Mouse (Mus musculus): ENCODE data around the gene Nav2. TPM values are rescaled to one million over a fixed set of nuclear protein-coding genes. Genes with fewer than 3 reads are reported as not detected.

The Nav2 gene
- 7.2 and 8.3 TPM in 2 replicates for polyA plus RNA-seq (2016; fragmentation: Nextera tagmentation; extraction: Ambion mirVana)

DNA sequence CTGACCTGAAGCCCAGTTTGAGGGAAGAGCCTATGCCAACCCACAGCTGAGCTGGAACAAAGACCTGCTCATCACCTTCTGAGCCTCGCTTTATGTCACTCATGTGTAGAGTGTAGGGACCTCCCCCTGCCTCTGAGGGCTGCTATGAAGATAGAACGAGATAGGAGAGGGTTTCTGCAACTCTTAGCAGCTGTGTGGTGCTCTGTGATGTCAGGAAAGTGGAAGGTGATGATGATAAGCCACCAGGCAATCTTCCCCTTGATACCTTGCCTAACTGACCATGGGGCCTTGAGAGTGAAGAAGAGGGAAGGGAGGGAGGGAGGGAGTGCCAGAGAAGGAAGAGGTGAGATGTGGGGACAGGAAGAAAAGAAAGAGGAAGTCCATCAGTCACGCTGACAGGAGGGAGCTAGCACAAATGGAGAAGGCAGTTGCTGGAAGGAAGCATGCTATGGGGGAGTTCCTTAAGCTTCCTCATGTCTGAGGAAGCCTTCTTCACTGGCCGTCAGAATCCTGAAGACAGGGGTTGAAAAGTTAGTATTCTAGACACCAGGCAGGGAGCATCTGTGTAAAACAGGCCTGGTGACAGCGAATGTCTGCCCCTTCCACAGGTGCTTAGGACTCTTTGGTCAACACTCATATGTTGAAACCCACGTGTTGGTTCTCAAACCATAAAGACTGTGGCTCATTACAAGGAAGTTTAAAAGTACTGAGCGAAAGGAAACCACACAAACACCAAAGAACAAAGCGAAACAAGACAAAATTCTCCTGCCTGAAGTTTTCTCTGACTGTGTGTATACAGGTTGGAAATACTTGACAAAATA lies at the start of gene Nav2:
Gene Nav2, plus strand, starts transcription at position 196 of the 821 bp plus-strand sequence.
- Histone ChIP-seq H3K27ac (no peak within 1 kb of the TSS), H3K9me3 (replicated peaks) (no peaks in the 10 kb centered on the region), H3K36me3 (no peaks in the 10 kb centered on the region), H3K4me1 (0 out of 2 replicates have a peak, but pooled peaks cover 3% of the 10 kb centered on the region), H3K27me3 (ENCODE audit: low read depth, poor library complexity, severe bottlenecking) (no peaks in the 10 kb centered on the region), H3K4me3 (no peak within 1 kb of the TSS)
- no peak for DNase-seq (ENCODE audit: low spot score)
- WGBS: 67% methylated on average over 8 of the region's 8 CpGs

DNA sequence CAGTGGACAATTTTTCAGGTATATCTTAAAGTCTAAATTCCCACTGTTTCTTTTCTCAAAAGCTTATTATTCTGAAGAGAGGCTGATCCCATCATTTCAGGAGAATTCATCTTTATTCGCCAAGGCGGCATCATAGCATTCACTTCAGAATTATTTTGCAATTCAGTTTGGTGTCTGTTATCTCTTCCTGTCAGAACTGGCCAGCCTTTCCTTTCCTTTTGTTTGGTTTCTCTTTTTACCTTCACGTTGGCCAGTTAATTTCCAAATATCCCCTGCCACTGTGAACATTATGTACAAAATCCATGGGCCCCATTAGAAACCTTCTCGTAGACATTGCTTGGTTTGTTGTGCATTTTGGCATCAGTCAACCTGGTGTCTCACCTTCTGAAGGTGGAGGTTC lies 49.2 kb upstream of the Nav2 start:
- no peaks in the 10 kb centered on the region for H3K9me3 ChIP-seq (replicated peaks)
- peaks cover 5% of the 10 kb centered on the region; the same call in 1 of the 2 replicates for H3K36me3 ChIP-seq
- H3K4me3 ChIP-seq: no peak overlapping the region

GRCm38 (mm10) chr7:48860948-48861347 lies 47.6 kb upstream of the Nav2 start:
- no peak overlapping the region for H3K4me3 ChIP-seq
- H3K4me1 ChIP-seq: no peaks in the 10 kb centered on the region
- no peaks in the 10 kb centered on the region for H3K9me3 ChIP-seq (replicated peaks)
- no peak for DNase-seq (ENCODE audit: low spot score)
- no peaks in the 10 kb centered on the region for H3K27me3 ChIP-seq (ENCODE audit: low read depth, poor library complexity, severe bottlenecking)
- H3K27ac ChIP-seq: no peak overlapping the region
- H3K36me3 ChIP-seq: peaks cover 20% of the 10 kb centered on the region
- 25% methylated on average over 1 of the region's 1 CpGs for WGBS

More for the DNA sequence above, 49.2 kb upstream of the Nav2 start:
- no peaks in the 10 kb centered on the region for H3K27me3 ChIP-seq (ENCODE audit: low read depth, poor library complexity, severe bottlenecking)
- H3K27ac ChIP-seq: no peak overlapping the region
- H3K4me1 ChIP-seq: no peaks in the 10 kb centered on the region
- DNase-seq (ENCODE audit: low spot score): no peak
- 92% methylated on average over 4 of the region's 4 CpGs for WGBS

DNA sequence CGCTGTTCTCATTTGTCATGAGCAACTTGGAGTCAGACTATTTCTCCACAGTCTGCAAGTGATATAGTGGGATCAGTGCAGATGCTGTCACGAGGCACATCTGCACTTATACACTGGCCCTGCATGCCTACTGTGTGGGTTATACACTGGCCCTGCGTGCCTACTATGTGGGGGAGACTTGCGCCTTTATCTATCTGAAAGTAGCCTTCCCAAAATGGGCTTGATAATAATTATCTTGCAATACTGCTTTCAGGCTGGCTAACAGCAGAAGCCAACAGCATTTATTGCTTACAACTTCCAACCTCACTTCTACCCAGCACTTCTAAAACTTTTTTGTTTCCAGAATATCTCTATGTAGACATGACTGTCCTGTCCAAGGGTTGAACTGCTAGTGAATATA lies 46.7 kb upstream of the Nav2 start:
- Histone ChIP-seq H3K27me3 (ENCODE audit: low read depth, poor library complexity, severe bottlenecking) (no peaks in the 10 kb centered on the region), H3K9me3 (replicated peaks) (no peaks in the 10 kb centered on the region), H3K4me1 (no peaks in the 10 kb centered on the region), H3K36me3 (peaks cover 29% of the 10 kb centered on the region), H3K27ac (no peak overlapping the region), H3K4me3 (no peak overlapping the region)
- WGBS: 94% methylated on average over 4 of the region's 4 CpGs
- no peak for DNase-seq (ENCODE audit: low spot score)

- Histone ChIP-seq H3K36me3 (peaks cover 53% of the 10 kb centered on the region), H3K9me3 (replicated peaks) (no peaks in the 10 kb centered on the region), H3K4me1 (no peaks in the 10 kb centered on the region), H3K27ac (no peak overlapping the region), H3K27me3 (ENCODE audit: low read depth, poor library complexity, severe bottlenecking) (no peaks in the 10 kb centered on the region), H3K4me3 (no peak overlapping the region)
- DNase-seq (ENCODE audit: low spot score): no peak
Observed at GRCm38 (mm10) chr7:48864199-48864598, 44.3 kb upstream of the Nav2 start.

GRCm38 (mm10) chr7:48864671-48865458 lies 43.7 kb upstream of the Nav2 start:
- H3K36me3 ChIP-seq: peaks cover 60% of the 10 kb centered on the region
- H3K4me3 ChIP-seq: no peak overlapping the region
- H3K27me3 ChIP-seq (ENCODE audit: low read depth, poor library complexity, severe bottlenecking): no peaks in the 10 kb centered on the region
- no peaks in the 10 kb centered on the region for H3K9me3 ChIP-seq (replicated peaks)
- no peaks in the 10 kb centered on the region for H3K4me1 ChIP-seq
- no peak overlapping the region for H3K27ac ChIP-seq
- 92% methylated on average over 9 of the region's 9 CpGs for WGBS
- DNase-seq (ENCODE audit: low spot score): no peak

- Histone ChIP-seq H3K4me3 (no peak overlapping the region), H3K4me1 (no peaks in the 10 kb centered on the region), H3K27ac (no peak overlapping the region), H3K27me3 (ENCODE audit: low read depth, poor library complexity, severe bottlenecking) (no peaks in the 10 kb centered on the region), H3K36me3 (peaks cover 87% of the 10 kb centered on the region), H3K9me3 (replicated peaks) (no peaks in the 10 kb centered on the region)
- 95% methylated on average over 18 of the region's 18 CpGs for WGBS
- no peak for DNase-seq (ENCODE audit: low spot score)
Observed at GRCm38 (mm10) chr7:48867576-48867975, 40.9 kb upstream of the Nav2 start.

DNA sequence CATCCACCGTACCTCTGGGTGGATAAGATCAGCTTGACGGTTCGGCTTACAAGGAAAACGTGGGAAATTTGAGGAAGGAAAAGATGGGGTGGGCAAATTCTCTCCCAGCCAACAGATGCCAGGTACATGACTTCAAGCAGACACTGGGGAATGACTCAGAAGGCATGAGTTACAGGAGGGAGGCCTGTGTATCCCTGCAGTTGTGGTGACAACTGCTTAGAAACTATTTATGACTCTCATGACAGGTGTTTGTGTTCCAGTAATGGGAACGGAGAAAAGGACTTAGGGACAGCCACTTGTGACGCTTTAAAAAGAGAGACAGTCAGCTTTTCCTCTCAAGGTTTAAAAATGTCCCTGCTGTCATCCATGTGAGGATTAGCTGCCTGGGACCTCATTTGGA lies 38.4 kb upstream of the Nav2 start:
- Histone ChIP-seq H3K27me3 (ENCODE audit: low read depth, poor library complexity, severe bottlenecking) (no peaks in the 10 kb centered on the region), H3K4me1 (no peaks in the 10 kb centered on the region), H3K9me3 (replicated peaks) (no peaks in the 10 kb centered on the region), H3K36me3 (peaks cover 100% of the 10 kb centered on the region), H3K27ac (no peak overlapping the region), H3K4me3 (no peak overlapping the region)
- 90% methylated on average over 6 of the region's 6 CpGs for WGBS
- DNase-seq (ENCODE audit: low spot score): no peak

- Histone ChIP-seq H3K9me3 (replicated peaks) (no peaks in the 10 kb centered on the region), H3K27me3 (ENCODE audit: low read depth, poor library complexity, severe bottlenecking) (no peaks in the 10 kb centered on the region), H3K4me3 (no peak overlapping the region), H3K27ac (no peak overlapping the region), H3K36me3 (peaks cover 100% of the 10 kb centered on the region), H3K4me1 (no peaks in the 10 kb centered on the region)
- WGBS: 92% methylated on average over 21 of the region's 21 CpGs
- DNase-seq (ENCODE audit: low spot score): no peak
Observed at GRCm38 (mm10) chr7:48870579-48871180, 37.8 kb upstream of the Nav2 start.

- H3K27me3 ChIP-seq (ENCODE audit: low read depth, poor library complexity, severe bottlenecking): no peaks in the 10 kb centered on the region
- no peak overlapping the region for H3K27ac ChIP-seq
- H3K4me1 ChIP-seq: no peaks in the 10 kb centered on the region
- H3K36me3 ChIP-seq: peaks cover 99% of the 10 kb centered on the region
- H3K4me3 ChIP-seq: no peak overlapping the region
- no peaks in the 10 kb centered on the region for H3K9me3 ChIP-seq (replicated peaks)
- no peak for DNase-seq (ENCODE audit: low spot score)
- 92% methylated on average over 11 of the region's 11 CpGs for WGBS
Observed at GRCm38 (mm10) chr7:48871292-48871691, 37.2 kb upstream of the Nav2 start.

- Histone ChIP-seq H3K4me3 (no peak overlapping the region), H3K27me3 (ENCODE audit: low read depth, poor library complexity, severe bottlenecking) (no peaks in the 10 kb centered on the region), H3K27ac (no peak overlapping the region), H3K36me3 (peaks cover 86% of the 10 kb centered on the region), H3K4me1 (peaks cover 8% of the 10 kb centered on the region; the same call in 1 of the 2 replicates), H3K9me3 (replicated peaks) (no peaks in the 10 kb centered on the region)
- WGBS: 96% methylated on average over 14 of the region's 14 CpGs
- no peak for DNase-seq (ENCODE audit: low spot score)
Observed at GRCm38 (mm10) chr7:48875096-48875495, 33.4 kb upstream of the Nav2 start.

DNA sequence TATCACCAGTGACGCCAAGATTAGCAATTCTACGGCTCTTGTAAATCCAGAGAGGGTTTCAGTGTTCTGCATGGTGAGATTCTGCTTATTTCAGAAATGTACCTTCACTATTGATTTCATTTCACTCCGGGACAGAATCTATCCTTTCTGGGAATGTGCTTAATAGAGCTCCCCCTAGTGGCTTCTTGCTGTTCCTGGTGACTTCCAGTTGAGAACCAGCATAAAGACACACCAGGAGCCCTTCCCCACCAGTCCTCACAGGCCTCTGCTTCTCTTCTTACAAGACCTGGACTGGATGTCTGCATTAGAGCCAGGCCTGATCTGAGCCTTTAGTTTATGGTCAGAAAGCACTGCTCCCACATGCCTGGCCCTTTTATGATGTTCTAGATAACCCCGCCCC lies 32.0 kb upstream of the Nav2 start:
- H3K4me1 ChIP-seq: peaks cover 13% of the 10 kb centered on the region; the same call in 1 of the 2 replicates
- no peak overlapping the region for H3K4me3 ChIP-seq
- peak; percentile 43 for DNase-seq (ENCODE audit: low spot score)
- H3K36me3 ChIP-seq: peaks cover 71% of the 10 kb centered on the region
- WGBS: 75% methylated on average over 4 of the region's 4 CpGs
- no peak overlapping the region for H3K27ac ChIP-seq
- no peaks in the 10 kb centered on the region for H3K9me3 ChIP-seq (replicated peaks)
- H3K27me3 ChIP-seq (ENCODE audit: low read depth, poor library complexity, severe bottlenecking): no peaks in the 10 kb centered on the region
